Mouse (Mus musculus) ES-E14 (cell line): ENCODE data around the gene Wipf2. TPM values are rescaled to one million over a fixed set of nuclear protein-coding genes. Genes with fewer than 3 reads are reported as not detected.
"Not testable (repeated sequence)": the region's sequence is repeated elsewhere in the genome, so short reads cannot be mapped to it uniquely, and the experiment has no call there.

Experiments used
- DNase-seq: peaks from one replicate; pipeline ENCODE4 v3.0.0-alpha.2; 2013; ENCODE audit warnings: low read depth, low spot score
- H3K27ac ChIP-seq: 2 replicates; pipeline ENCODE4 v1.5.1; 2012; ENCODE audit warnings: low read depth, mild to moderate bottlenecking, low read length, moderate library complexity, mixed read lengths; ENCODE audit not compliant: poor library complexity, insufficient read depth, severe bottlenecking
- H3K36me3 ChIP-seq: 2 replicates; pipeline ENCODE4 v1.6.1; 2012; ENCODE audit warnings: mild to moderate bottlenecking, low read length, moderate library complexity, mixed read lengths; ENCODE audit not compliant: control insufficient read depth, poor library complexity, insufficient read depth, severe bottlenecking
- H3K4me1 ChIP-seq, 2 experiments: fragments of 150-350 bp in 1 of 2; sonication (generic) in 1 of 2; 2 replicates each; pipeline ENCODE4 v1.6.1; 2012; ENCODE audit warnings: low read length in 2 of 2, mild to moderate bottlenecking in 1 of 2, mixed read lengths in 1 of 2; ENCODE audit not compliant: control insufficient read depth in 2 of 2, insufficient read depth in 2 of 2, poor library complexity in 1 of 2
- H3K4me3 ChIP-seq, 2 experiments: fragments of 150-350 bp in 1 of 2; sonication (generic) in 1 of 2; 2 replicates each; pipeline ENCODE4 v1.5.1; 2012; ENCODE audit warnings: low read length in 2 of 2, low read depth in 1 of 2, mild to moderate bottlenecking in 1 of 2, mixed read lengths in 1 of 2; ENCODE audit not compliant: insufficient read depth in 1 of 2, poor library complexity in 1 of 2, severe bottlenecking in 1 of 2
- H3K9ac ChIP-seq: 2 replicates; pipeline ENCODE4 v1.6.1; 2012; ENCODE audit warnings: low read depth, mild to moderate bottlenecking, low read length, mixed read lengths; ENCODE audit not compliant: poor library complexity, insufficient read depth, severe bottlenecking
- H3K9me3 ChIP-seq: fragments of 150-350 bp; sonication (generic); 2 replicates; pipeline ENCODE4 v1.6.1; 2012; ENCODE audit warnings: low read depth, mild to moderate bottlenecking, low read length; ENCODE audit not compliant: control insufficient read depth, insufficient read depth
- CHD2 ChIP-seq: IDR thresholded peaks from 2 replicates; pipeline ENCODE4 v1.6.1; 2014; ENCODE audit warnings: mild to moderate bottlenecking, low read depth, low read length, inconsistent platforms
- HCFC1 ChIP-seq: IDR thresholded peaks from 2 replicates; pipeline ENCODE4 v1.6.1; 2012; ENCODE audit warnings: low read length, inconsistent platforms, borderline replicate concordance; ENCODE audit not compliant: insufficient read depth
- MAFK ChIP-seq: IDR thresholded peaks from 2 replicates; pipeline ENCODE4 v1.6.1; 2014; ENCODE audit warnings: mild to moderate bottlenecking, low read depth, low read length, inconsistent platforms; ENCODE audit not compliant: insufficient read depth
- ZC3H11A ChIP-seq: IDR thresholded peaks from 2 replicates; pipeline ENCODE4 v1.6.1; 2012; ENCODE audit warnings: low read depth, mild to moderate bottlenecking, inconsistent platforms, low read length, borderline replicate concordance
- ZNF384 ChIP-seq: IDR thresholded peaks from 2 replicates; pipeline ENCODE4 v1.6.1; 2012; ENCODE audit warnings: low read depth, low read length, inconsistent platforms
- in situ Hi-C, 2 experiments: fragments of 600-800 bp; cut with MboI; formaldehyde crosslinking; loops; one replicate each; pipeline ENCODE4 v1.15.1; 2025; ENCODE audit warnings: low sequenced_read_pairs in 2 of 2, inconsistent platforms in 1 of 2; ENCODE audit not compliant: unreplicated experiment in 2 of 2
- total RNA-seq: library from RNA; depleted of rRNA; stranded (reverse); fragments of 300-350 nt; gene quantifications from 2 replicates; pipeline ENCODE4 v1.2.3, GENCODE M21; 2012

Wipf2 gene
- total RNA-seq, 1 experiment = 5.8 TPM

- Histone ChIP-seq H3K9me3 (no peaks in the 10 kb centered on the region), H3K9ac (no peak overlapping the region), H3K36me3 (peaks cover 81% of the 10 kb centered on the region), H3K4me3 (no peak overlapping the region), H3K4me1 (peaks cover 0 to 9% of the 10 kb centered on the region in 2 experiments; a peak in 1 of 4 replicates), H3K27ac (no peak overlapping the region)
- TF ChIP-seq MAFK (no peak), CHD2 (no peak), ZNF384 (no peak), HCFC1 (no peak), ZC3H11A (no peak)
- in situ Hi-C loops = loop anchor here in 1 of 2 experiments (10.0 kb wide), 1 partner anchor 91 kb away; no protein-coding TSS in a partner anchor
- DNase-seq = no peak
These were observed 50.8 kb downstream of the Wipf2 start for GRCm38 (mm10) chr11:98914196-98914595.

DNA sequence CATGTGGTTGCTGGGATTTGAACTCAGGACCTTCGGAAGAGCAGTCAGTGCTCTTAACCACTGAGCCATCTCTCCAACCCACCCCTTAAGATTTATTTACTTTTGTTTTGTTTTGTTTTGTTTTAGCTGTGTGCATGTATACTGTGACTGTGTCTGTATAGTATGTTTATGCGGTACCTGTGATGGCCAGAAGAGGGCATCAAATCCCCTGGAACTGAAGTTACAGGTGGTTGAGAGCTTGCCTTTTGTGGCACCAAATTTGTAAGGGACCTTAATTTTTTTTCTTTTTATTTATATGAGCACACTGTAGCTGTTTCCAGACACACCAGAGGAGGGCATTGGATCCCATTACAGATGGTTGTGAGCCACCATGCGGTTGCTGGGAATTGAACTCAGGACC lies 52.9 kb downstream of the Wipf2 start:
- DNase-seq, H3K9me3 ChIP-seq, H3K9ac ChIP-seq, H3K4me3 ChIP-seq, H3K27ac ChIP-seq, H3K4me1 ChIP-seq: not testable (repeated sequence)
- H3K36me3 ChIP-seq = peaks cover 78% of the 10 kb centered on the region
- in situ Hi-C loops = loop anchor here (5.0 to 10.0 kb wide), 2 partner anchors 56 to 88 kb away; no protein-coding TSS in a partner anchor

GRCm38 (mm10) chr11:98917428-98918005 lies 54.1 kb downstream of the Wipf2 start:
- DNase-seq = no peak
- Histone ChIP-seq H3K4me1 (peaks cover 0 to 3% of the 10 kb centered on the region in 2 experiments; a peak in 1 of 4 replicates), H3K9ac (no peak overlapping the region), H3K4me3 (no peak overlapping the region), H3K36me3 (peaks cover 71% of the 10 kb centered on the region), H3K9me3 (no peaks in the 10 kb centered on the region), H3K27ac (no peak overlapping the region)
- TF ChIP-seq ZC3H11A (no peak), MAFK (no peak), CHD2 (no peak), HCFC1 (no peak), ZNF384 (no peak)
- in situ Hi-C loops = loop anchor here (5.0 to 10.0 kb wide), 2 partner anchors 55 to 87 kb away; no protein-coding TSS in a partner anchor

DNA sequence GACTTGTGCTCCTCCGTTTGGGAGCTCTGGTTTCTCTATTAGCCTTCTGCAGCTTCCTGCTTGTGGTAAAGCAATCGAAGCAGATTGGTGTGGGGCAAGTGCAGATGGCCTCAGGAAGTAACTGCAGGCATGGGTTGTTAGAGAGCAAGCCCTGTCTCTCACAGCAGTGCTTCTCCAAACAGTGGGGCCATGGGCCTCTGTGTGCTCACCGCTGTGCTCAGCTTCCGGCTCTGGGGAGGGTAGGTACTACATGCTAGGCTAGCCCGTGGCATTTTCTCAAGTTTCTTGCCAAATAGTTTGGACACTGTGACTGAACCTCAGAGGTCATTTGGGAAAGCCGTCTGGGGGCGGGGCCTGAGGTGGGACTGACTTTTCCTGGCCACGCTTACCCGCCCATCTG lies 54.8 kb downstream of the Wipf2 start:
- Histone ChIP-seq H3K9ac (no peak overlapping the region), H3K9me3 (no peaks in the 10 kb centered on the region), H3K27ac (no peak overlapping the region), H3K4me3 (no peak overlapping the region), H3K4me1 (peaks cover 0 to 8% of the 10 kb centered on the region in 2 experiments; a peak in 2 of 4 replicates), H3K36me3 (peaks cover 70% of the 10 kb centered on the region)
- TF ChIP-seq MAFK (no peak), CHD2 (no peak), HCFC1 (no peak), ZNF384 (no peak), ZC3H11A (no peak)
- in situ Hi-C loops = loop anchor here (5.0 to 10.0 kb wide), 2 partner anchors 54 to 87 kb away; no protein-coding TSS in a partner anchor
- DNase-seq = no peak

GRCm38 (mm10) chr11:98919009-98919408 lies 55.6 kb downstream of the Wipf2 start:
- no peak overlapping the region for H3K4me3 ChIP-seq
- H3K9me3 ChIP-seq = no peaks in the 10 kb centered on the region
- peaks cover 2 to 14% of the 10 kb centered on the region in 2 experiments; a peak in 3 of 4 replicates for H3K4me1 ChIP-seq
- H3K36me3 ChIP-seq = peaks cover 64% of the 10 kb centered on the region
- in situ Hi-C loops = loop anchor here (5.0 to 10.0 kb wide), 2 partner anchors 53 to 86 kb away; no protein-coding TSS in a partner anchor
- no peak for DNase-seq
- TF ChIP-seq MAFK (no peak), ZC3H11A (no peak), CHD2 (no peak), HCFC1 (no peak), ZNF384 (no peak)
- no peak overlapping the region for H3K27ac ChIP-seq
- no peak overlapping the region for H3K9ac ChIP-seq
